Mouse (Mus musculus) midbrain, embryonic 13.5 days (tissue): ENCODE measurements around the gene Btg2. TPM values are rescaled to one million over a fixed set of nuclear protein-coding genes. Genes with fewer than 3 reads are reported as not detected.
A peak's percentile ranks its signal among the peaks of the same experiment; 100 is the strongest.

Source experiments
- ATAC-seq: fragments of 200-750 bp; cut with Nextera tagmentation; 2 replicates; pipeline ENCODE4 v1.8.0; 2017; ENCODE audit warnings: mild to moderate bottlenecking, moderate TSS enrichment, moderate library complexity
- H3K27ac ChIP-seq: fragments of 300-500 bp; sonication (generic); 2 replicates; pipeline ENCODE4 v1.5.1; 2015; ENCODE audit warnings: inconsistent platforms, mild to moderate bottlenecking, moderate library complexity
- H3K27me3 ChIP-seq: fragments of 300-500 bp; sonication (generic); 2 replicates; pipeline ENCODE4 v1.6.1; 2015; ENCODE audit warnings: mild to moderate bottlenecking, inconsistent platforms
- H3K36me3 ChIP-seq: fragments of 300-500 bp; sonication (generic); 2 replicates; pipeline ENCODE4 v1.6.1; 2015; ENCODE audit warnings: mild to moderate bottlenecking, inconsistent platforms
- H3K4me1 ChIP-seq: fragments of 300-500 bp; sonication (generic); replicated peaks from 2 replicates; pipeline ENCODE4 v1.6.1; 2015; ENCODE audit warnings: inconsistent platforms
- H3K4me2 ChIP-seq: fragments of 300-500 bp; sonication (generic); replicated peaks from 2 replicates; pipeline ENCODE4 v1.6.1; 2015; ENCODE audit warnings: moderate library complexity, mild to moderate bottlenecking, inconsistent platforms
- H3K4me3 ChIP-seq: fragments of 300-500 bp; sonication (generic); replicated peaks from 2 replicates; pipeline ENCODE4 v1.5.1; 2015; ENCODE audit warnings: mild to moderate bottlenecking, inconsistent platforms
- H3K9ac ChIP-seq: fragments of 300-500 bp; sonication (generic); replicated peaks from 2 replicates; pipeline ENCODE4 v1.6.1; 2015; ENCODE audit warnings: mild to moderate bottlenecking, inconsistent platforms
- H3K9me3 ChIP-seq: fragments of 300-500 bp; sonication (generic); 2 replicates; pipeline ENCODE4 v1.6.1; 2016; ENCODE audit warnings: mild to moderate bottlenecking, inconsistent platforms
- WGBS: fragments of 180-500 bp; shearing (Covaris S2); methylation state at CpG from one replicate; pipeline ENCODE4 v1.1.7; 2015; 5-methylcytosine and 5-hydroxymethylcytosine counted together
- polyA plus RNA-seq: library from polyadenylated mRNA; unstranded; fragments of >200 nt; fragmentation: Nextera tagmentation; extraction: Ambion mirVana; gene quantifications from 2 replicates; pipeline ENCODE4 v1.2.1, GENCODE M21; 2015

The Btg2 gene
- polyA plus RNA-seq, 1 experiment from 2014 or later = 110 TPM

DNA sequence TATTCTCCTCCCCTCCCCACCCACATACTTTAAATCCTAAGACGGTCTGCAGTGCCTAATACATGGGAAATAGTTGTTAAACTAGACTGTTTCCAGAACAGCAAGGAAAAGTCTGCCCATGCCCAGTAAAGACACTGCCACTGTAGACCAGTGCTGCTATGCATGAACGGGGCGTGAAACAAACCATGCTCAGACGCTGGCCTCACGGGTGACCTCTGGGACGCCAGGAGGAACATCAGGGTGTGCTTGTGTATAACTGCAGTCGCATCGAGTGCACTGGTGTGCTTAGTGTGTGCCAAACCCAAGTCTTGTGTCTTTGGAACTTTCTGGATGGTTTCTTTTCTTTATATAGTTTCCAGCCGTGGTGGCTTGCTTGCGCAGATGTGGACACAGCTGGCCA is 4.3 kb downstream of the Btg2 start:
- no peaks in the 10 kb centered on the region for H3K9me3 ChIP-seq
- H3K27me3 ChIP-seq = no peaks in the 10 kb centered on the region
- H3K4me2 ChIP-seq = peak overlapping the region; percentile 72
- no peak overlapping the region for H3K9ac ChIP-seq
- H3K4me3 ChIP-seq = peak overlapping the region; percentile 75; the same call in 1 of the 2 replicates
- H3K4me1 ChIP-seq = peaks cover 89% of the 10 kb centered on the region
- no peak for ATAC-seq
- peaks cover 10% of the 10 kb centered on the region; the same call in 1 of the 2 replicates for H3K36me3 ChIP-seq
- peak overlapping the region; percentile 35; the same call in 1 of the 2 replicates for H3K27ac ChIP-seq
- 81% methylated on average over 10 of the region's 10 CpGs for WGBS

DNA sequence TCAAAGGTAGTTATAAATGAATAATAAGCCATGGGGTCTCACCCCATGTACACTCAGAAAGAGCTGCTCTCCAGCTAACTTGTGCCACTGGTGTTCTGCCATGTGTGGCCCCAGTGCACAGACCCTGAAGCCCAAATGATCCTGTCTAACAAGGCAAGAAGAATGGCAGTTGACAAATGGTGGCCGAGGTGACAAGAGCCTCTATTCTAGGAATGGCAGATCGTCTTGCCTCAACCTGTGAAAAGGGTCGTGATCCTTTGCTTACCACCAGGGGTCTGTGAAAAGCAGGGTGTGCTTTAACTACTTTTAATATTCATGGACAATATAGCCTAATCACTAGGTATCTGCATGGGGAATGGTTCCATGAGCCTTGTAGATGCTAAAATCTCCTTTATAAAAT is 4.7 kb downstream of the Btg2 start:
- Histone ChIP-seq H3K4me3 (no peak overlapping the region), H3K4me1 (peaks cover 84% of the 10 kb centered on the region), H3K4me2 (0 out of 2 replicates have a peak overlapping the region, but pooled peaks have one; percentile 72), H3K9me3 (no peaks in the 10 kb centered on the region), H3K9ac (no peak overlapping the region), H3K36me3 (peaks cover 10% of the 10 kb centered on the region; the same call in 1 of the 2 replicates), H3K27ac (peak overlapping the region; percentile 79), H3K27me3 (no peaks in the 10 kb centered on the region)
- no peak for ATAC-seq
- WGBS = 33% methylated on average over 3 of the region's 3 CpGs

DNA sequence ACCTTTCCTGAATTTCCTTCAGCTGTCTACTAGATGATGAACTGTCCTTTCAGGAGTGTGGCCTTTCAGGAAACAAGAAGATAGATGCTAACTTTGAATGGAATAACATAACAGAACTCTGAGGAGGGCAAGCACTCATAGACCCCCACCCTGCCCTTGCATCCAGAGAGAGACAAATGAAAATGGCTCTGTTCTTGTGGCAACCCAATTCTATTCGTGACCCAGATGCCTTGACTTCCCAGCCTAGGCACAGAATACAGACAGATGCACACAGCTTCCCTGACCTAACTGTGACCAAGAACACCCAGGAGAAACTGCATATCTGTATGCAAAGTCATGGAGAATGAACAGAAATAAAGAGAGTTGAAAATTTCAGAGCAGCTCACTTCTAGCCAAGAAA is 5.3 kb downstream of the Btg2 start:
- H3K4me1 ChIP-seq = peaks cover 84% of the 10 kb centered on the region
- no peaks in the 10 kb centered on the region for H3K9me3 ChIP-seq
- H3K4me3 ChIP-seq = no peak overlapping the region
- peak overlapping the region; percentile 79 for H3K27ac ChIP-seq
- H3K4me2 ChIP-seq = no peak overlapping the region
- no peaks in the 10 kb centered on the region for H3K27me3 ChIP-seq
- no peak for ATAC-seq
- H3K36me3 ChIP-seq = peaks cover 10% of the 10 kb centered on the region; the same call in 1 of the 2 replicates
- 83% methylated on average over 1 of the region's 1 CpGs for WGBS
- H3K9ac ChIP-seq = no peak overlapping the region

DNA sequence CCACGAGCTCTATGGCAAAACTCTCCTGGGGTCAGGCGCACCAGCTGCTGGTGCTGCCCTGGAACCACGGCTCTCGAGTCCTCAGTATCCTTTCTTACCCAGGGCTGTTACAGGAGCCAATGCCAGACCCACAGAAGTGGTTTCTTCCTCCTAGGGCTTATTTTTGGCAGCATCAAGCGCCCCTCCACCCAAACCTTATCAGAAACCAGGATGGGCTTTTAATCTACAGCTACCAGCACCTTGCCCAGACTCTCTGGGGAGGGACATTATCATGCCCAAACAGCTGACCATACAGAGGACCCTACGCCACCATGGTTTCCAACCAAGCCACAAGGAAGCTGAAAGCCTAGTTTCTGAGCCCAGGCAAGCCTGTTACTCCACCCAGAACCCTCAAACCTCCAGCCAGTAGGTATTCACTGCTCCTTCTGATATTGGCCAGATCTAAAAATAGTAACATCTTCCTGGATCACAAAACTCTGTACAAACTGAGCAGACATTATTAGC is 5.8 kb downstream of the Btg2 start:
- Histone ChIP-seq H3K9ac (no peak overlapping the region), H3K9me3 (no peaks in the 10 kb centered on the region), H3K27ac (peak overlapping the region; percentile 79), H3K4me3 (no peak overlapping the region), H3K36me3 (peaks cover 10% of the 10 kb centered on the region; the same call in 1 of the 2 replicates), H3K4me2 (no peak overlapping the region), H3K27me3 (no peaks in the 10 kb centered on the region), H3K4me1 (peaks cover 83% of the 10 kb centered on the region)
- ATAC-seq = no peak
- 79% methylated on average over 6 of the region's 6 CpGs for WGBS

DNA sequence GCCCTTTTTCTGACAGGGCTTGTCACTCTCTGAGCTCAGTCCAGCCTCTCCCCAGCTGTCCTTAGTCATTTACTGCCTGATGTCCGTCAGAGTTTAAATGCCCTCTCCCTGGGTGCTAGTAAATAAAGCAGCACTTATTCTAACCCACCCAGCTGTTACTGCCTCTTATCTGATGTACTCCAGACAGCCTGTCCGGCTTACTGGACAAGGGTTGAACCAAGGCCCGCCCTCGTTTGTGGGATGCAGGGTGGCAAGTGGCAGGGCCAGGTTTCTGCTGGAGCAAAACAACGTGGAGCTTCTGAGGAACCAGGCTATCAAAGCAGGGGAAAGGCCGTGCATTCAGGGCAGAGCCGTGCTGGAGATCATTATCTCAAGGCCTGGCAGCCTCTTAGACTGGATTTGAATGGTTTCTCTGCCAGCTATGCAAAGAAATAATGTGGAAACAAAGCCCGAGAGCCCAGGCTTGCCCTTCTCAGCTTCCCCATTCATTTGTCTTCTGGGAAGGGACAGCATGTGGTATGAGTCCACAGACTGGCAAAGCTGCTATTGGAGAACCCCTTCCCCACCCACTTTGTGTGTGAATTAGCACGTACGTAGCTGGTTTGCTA is 7.4 kb downstream of the Btg2 start:
- 21% methylated on average over 10 of the region's 10 CpGs for WGBS
- Histone ChIP-seq H3K36me3 (peaks cover 10% of the 10 kb centered on the region; the same call in 1 of the 2 replicates), H3K4me2 (no peak overlapping the region), H3K4me3 (no peak overlapping the region), H3K27me3 (no peaks in the 10 kb centered on the region), H3K27ac (peak overlapping the region; percentile 79), H3K9me3 (no peaks in the 10 kb centered on the region), H3K4me1 (peaks cover 84% of the 10 kb centered on the region), H3K9ac (no peak overlapping the region; the same call in 1 of the 2 replicates)
- peak; percentile 40; the same call in 1 of the 2 replicates for ATAC-seq

DNA sequence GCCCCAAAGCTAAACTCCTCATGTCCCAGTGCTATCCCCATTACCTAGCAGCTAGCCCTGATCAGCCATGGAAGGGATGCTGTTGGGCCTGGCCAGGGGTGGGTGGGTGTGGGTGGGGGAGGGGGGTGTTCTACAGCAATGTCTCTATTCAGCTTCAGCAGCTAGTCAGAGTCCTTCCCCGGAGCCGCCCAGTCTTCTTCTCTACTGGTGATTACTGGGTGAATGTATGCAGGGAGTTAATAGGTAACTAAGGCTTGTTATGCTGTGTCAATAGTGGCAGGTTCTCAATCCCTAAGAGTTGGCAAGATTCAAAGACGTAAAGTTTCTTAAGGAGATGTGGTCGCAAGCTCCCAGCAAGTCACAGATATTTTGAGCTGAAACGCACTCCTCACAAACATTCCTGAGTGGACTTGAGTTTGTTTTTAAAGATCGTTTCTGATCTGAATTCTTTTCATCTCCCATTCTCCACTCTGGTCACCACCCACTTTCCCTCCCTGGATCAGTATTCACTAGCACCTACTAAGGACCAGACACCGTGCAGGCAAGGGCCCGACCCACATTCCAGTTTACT is 8.7 kb downstream of the Btg2 start:
- Histone ChIP-seq H3K36me3 (0 out of 2 replicates have a peak, but pooled peaks cover 5% of the 10 kb centered on the region), H3K4me2 (no peak overlapping the region), H3K4me1 (peaks cover 84% of the 10 kb centered on the region), H3K9ac (no peak overlapping the region), H3K27me3 (no peaks in the 10 kb centered on the region), H3K27ac (peak overlapping the region; percentile 79), H3K4me3 (no peak overlapping the region), H3K9me3 (no peaks in the 10 kb centered on the region)
- 63% methylated on average over 8 of the region's 8 CpGs for WGBS
- ATAC-seq = no peak

DNA sequence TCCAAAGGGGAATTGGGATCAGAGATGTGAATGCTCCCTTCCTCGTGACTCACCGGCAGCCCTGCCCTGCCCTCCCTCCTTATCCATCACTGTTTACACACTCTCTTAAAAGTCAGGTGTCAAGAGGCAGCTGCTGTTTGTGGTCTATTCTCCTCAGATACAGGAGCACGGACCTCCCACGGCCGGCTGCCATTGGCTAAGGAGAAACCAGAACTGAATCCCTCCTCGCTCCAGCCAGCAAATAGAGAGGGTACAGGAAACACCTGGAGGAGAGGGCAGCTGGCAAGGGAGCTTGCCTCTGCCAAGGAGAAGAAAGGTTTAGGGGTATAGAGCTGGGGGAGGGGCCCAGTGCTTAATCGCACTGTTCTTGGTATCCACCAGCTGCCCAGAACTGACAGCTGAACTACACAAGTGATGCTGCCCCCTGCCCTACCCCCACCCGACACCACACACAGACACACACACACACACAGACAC is 11.7 kb downstream of the Btg2 start:
- Histone ChIP-seq H3K27ac (peak overlapping the region; percentile 52), H3K9me3 (no peaks in the 10 kb centered on the region), H3K4me1 (peaks cover 85% of the 10 kb centered on the region), H3K36me3 (no peaks in the 10 kb centered on the region), H3K4me2 (0 out of 2 replicates have a peak overlapping the region, but pooled peaks have one; percentile 14), H3K27me3 (no peaks in the 10 kb centered on the region), H3K9ac (no peak overlapping the region), H3K4me3 (no peak overlapping the region)
- ATAC-seq = peak; percentile 5; the same call in 1 of the 2 replicates
- 6% methylated on average over 8 of the region's 8 CpGs for WGBS

DNA sequence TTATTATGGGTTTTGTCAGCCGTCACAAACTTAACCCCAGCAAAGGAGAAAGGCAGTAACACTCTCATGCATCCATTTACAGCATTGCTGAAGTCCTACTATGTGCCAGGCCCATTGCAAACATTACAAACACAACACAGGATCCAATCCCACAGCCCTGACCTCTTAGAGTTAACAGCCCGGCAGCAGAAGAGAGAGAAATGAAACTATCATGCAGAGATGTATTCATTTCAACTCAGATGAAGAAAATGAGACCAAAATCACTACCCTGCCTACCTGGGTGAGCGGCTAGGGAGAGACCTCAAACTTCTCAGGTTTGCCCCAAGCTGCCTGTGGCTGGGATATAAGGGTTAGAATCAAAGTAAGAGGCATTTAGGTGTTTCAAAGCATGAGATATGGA is 12.4 kb downstream of the Btg2 start:
- Histone ChIP-seq H3K9ac (no peak overlapping the region), H3K36me3 (no peaks in the 10 kb centered on the region), H3K27me3 (no peaks in the 10 kb centered on the region), H3K4me1 (peaks cover 85% of the 10 kb centered on the region), H3K9me3 (no peaks in the 10 kb centered on the region), H3K27ac (peak overlapping the region; percentile 52), H3K4me2 (0 out of 2 replicates have a peak overlapping the region, but pooled peaks have one; percentile 14), H3K4me3 (no peak overlapping the region)
- 61% methylated on average over 3 of the region's 3 CpGs for WGBS
- no peak for ATAC-seq

DNA sequence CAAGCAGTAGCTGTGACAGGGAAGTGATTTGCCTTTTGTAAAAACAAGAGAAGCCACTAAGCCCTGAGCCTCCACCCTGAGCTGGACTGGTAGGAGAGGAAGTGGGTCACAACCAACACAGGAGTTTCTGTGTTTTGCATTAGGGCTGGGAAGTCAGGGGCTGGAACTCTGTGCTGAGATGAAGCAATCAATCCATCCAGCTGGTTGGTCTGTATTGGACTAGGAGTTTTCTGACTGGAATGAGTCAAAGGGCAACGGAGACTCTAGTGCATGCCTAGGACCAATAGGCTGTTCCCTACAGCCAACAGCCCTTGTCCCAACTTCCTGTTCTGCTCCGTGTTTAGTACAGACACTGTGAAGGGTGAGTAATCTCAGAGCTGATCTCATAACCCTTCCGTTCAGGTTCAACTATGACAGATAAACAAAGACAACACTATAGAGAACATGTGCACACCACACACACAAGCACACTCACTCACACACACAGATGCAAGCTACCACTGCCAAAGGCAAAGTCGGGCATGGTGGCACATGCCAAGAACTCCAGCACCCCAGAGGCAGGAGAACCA is 13.6 kb downstream of the Btg2 start:
- Histone ChIP-seq H3K4me3 (no peak overlapping the region), H3K36me3 (no peaks in the 10 kb centered on the region), H3K4me2 (no peak overlapping the region), H3K9me3 (no peaks in the 10 kb centered on the region), H3K9ac (no peak overlapping the region), H3K4me1 (peaks cover 83% of the 10 kb centered on the region), H3K27me3 (no peaks in the 10 kb centered on the region), H3K27ac (peak overlapping the region; percentile 96)
- ATAC-seq = no peak
- WGBS = 66% methylated on average over 4 of the region's 4 CpGs

DNA sequence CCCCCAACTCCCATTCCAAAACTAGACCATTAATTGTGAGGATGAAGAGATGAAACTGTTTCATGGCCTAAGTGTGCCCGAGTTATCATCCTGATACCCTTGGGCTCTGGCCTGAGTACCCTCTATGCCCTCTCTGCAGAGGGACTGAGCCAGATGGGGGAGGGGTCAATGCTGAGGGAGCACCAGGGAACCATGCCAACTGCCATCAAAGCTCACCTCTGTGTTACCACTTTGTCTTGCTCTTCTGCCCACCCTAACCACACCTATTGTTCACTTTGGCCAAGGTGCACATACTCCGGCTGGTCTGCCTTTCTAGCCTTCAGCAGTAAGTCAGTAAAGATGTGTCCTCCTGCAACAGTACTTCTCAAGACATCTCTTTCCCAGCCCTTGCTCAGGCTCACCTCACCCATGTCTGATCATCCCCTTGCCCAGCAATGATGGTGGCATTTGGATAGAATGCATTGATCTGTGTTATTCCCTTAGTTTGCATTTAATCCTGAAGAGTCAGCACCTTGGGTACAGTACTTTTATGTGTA is 14.6 kb downstream of the Btg2 start:
- no peak overlapping the region for H3K4me3 ChIP-seq
- H3K4me2 ChIP-seq = peak overlapping the region; percentile 75
- WGBS = 68% methylated on average over 2 of the region's 2 CpGs
- H3K27me3 ChIP-seq = no peaks in the 10 kb centered on the region
- no peak for ATAC-seq
- H3K27ac ChIP-seq = peak overlapping the region; percentile 96
- 0 out of 2 replicates have a peak overlapping the region, but pooled peaks have one; percentile 11 for H3K9ac ChIP-seq
- H3K36me3 ChIP-seq = no peaks in the 10 kb centered on the region
- H3K9me3 ChIP-seq = no peaks in the 10 kb centered on the region
- peaks cover 86% of the 10 kb centered on the region for H3K4me1 ChIP-seq

DNA sequence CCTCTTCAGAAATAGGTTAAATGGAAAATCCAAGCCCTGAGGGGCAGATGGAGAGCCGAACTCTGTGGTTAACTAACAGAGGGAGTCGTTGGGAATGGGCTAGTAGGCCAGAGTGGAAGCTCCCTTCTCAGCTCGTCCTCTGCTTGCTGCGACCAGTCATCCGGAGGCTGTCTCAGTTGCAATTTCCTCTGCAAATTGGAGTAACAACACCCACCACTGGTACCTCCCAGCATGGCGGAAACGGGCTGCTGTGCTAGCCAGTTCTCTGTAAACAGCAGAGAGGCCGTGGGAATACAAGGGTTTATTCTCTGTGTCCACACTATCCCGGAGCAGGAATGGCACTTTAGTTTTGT is 15.2 kb downstream of the Btg2 start:
- H3K4me1 ChIP-seq = peaks cover 90% of the 10 kb centered on the region
- peak; percentile 12 for ATAC-seq
- 3% methylated on average over 9 of the region's 9 CpGs for WGBS
- H3K9ac ChIP-seq = peak overlapping the region; percentile 50; the same call in 1 of the 2 replicates
- H3K27me3 ChIP-seq = no peaks in the 10 kb centered on the region
- H3K9me3 ChIP-seq = no peaks in the 10 kb centered on the region
- peak overlapping the region; percentile 75 for H3K4me2 ChIP-seq
- H3K4me3 ChIP-seq = no peak overlapping the region
- H3K36me3 ChIP-seq = no peaks in the 10 kb centered on the region
- H3K27ac ChIP-seq = peak overlapping the region; percentile 96
